Mouse (Mus musculus) CH12.LX (cell line): ENCODE results near the gene Taok1. TPM values are rescaled to one million over a fixed set of nuclear protein-coding genes. Genes with fewer than 3 reads are reported as not detected.
A peak's percentile ranks its signal among the peaks of the same experiment; 100 is the strongest.

Experiments used
- DNase-seq: peaks from one replicate; pipeline ENCODE4 v3.0.0-alpha.2; 2013; ENCODE audit errors: extremely low read depth
- H3K27ac ChIP-seq: 2 replicates; pipeline ENCODE4 v1.5.1; 2012; ENCODE audit warnings: low read depth, mild to moderate bottlenecking, control low read depth, moderate library complexity; ENCODE audit not compliant: insufficient read depth
- H3K27me3 ChIP-seq: replicated peaks from 2 replicates; pipeline ENCODE3; 2012; ENCODE audit warnings: inconsistent platforms
- H3K36me3 ChIP-seq, 2 experiments: replicated peaks in 1 of 2; 2 replicates each; pipeline versions ENCODE3 to v1.6.1; 2012; ENCODE audit warnings: inconsistent platforms in 1 of 2, low read length in 1 of 2, mild to moderate bottlenecking in 1 of 2, mixed read lengths in 1 of 2, moderate library complexity in 1 of 2; ENCODE audit not compliant: control insufficient read depth in 1 of 2, insufficient read depth in 1 of 2
- H3K4me1 ChIP-seq, 2 experiments: 2 replicates each; pipeline ENCODE4 v1.6.1; 2012; ENCODE audit warnings: inconsistent platforms in 1 of 2, moderate library complexity in 1 of 2; ENCODE audit not compliant: insufficient read depth in 2 of 2, control insufficient read depth in 1 of 2
- H3K4me2 ChIP-seq: 2 replicates; pipeline ENCODE4 v1.6.1; 2012; ENCODE audit warnings: low read depth, mild to moderate bottlenecking, control low read depth; ENCODE audit not compliant: poor library complexity, insufficient read depth, severe bottlenecking
- H3K4me3 ChIP-seq, 3 experiments: fragments of 150-350 bp in 1 of 3; sonication (generic) in 1 of 3; replicated peaks in 1 of 3; 2 replicates each; pipeline versions ENCODE3 to v1.5.1; 2011 to 2012; ENCODE audit warnings: low read depth in 2 of 3, low read length in 2 of 3, mild to moderate bottlenecking in 2 of 3, moderate library complexity in 2 of 3, control low read depth in 1 of 3, improper control_type of control experiment in 1 of 3, inconsistent platforms in 1 of 3, mixed read lengths in 1 of 3; ENCODE audit not compliant: poor library complexity in 1 of 3
- H3K79me2 ChIP-seq: replicated peaks from 2 replicates; pipeline ENCODE4 v1.6.1; 2012; ENCODE audit warnings: mild to moderate bottlenecking, moderate library complexity; ENCODE audit not compliant: control insufficient read depth, poor library complexity, insufficient read depth, severe bottlenecking; ENCODE audit errors: extremely low read depth
- H3K9ac ChIP-seq: 2 replicates; pipeline ENCODE4 v1.6.1; 2012; ENCODE audit warnings: low read depth, mild to moderate bottlenecking, control low read depth, moderate library complexity; ENCODE audit not compliant: insufficient read depth
- H3K9me3 ChIP-seq: replicated peaks from 2 replicates; pipeline ENCODE3; 2012; ENCODE audit warnings: low read length, inconsistent platforms, mixed read lengths
- CHD1 ChIP-seq: IDR thresholded peaks from 2 replicates; pipeline ENCODE4 v1.6.1; 2012; ENCODE audit warnings: low read depth, low read length, improper control_type of control experiment, inconsistent platforms
- ETS1 ChIP-seq: conservative IDR thresholded peaks from 2 replicates; pipeline ENCODE4 v1.6.1; 2012; ENCODE audit warnings: low read depth, mild to moderate bottlenecking, inconsistent platforms, low read length, improper control_type of control experiment, moderate library complexity
- GABPA ChIP-seq: IDR thresholded peaks from 2 replicates; pipeline ENCODE4 v1.6.1; 2012; ENCODE audit warnings: low read depth, low read length, improper control_type of control experiment, inconsistent platforms; ENCODE audit not compliant: insufficient replicate concordance
- IRF4 ChIP-seq: IDR thresholded peaks from 2 replicates; pipeline ENCODE4 v1.6.1; 2014; ENCODE audit warnings: low read depth, mild to moderate bottlenecking, inconsistent platforms, low read length, improper control_type of control experiment
- JUN ChIP-seq: IDR thresholded peaks from 2 replicates; pipeline ENCODE4 v1.6.1; 2011; ENCODE audit warnings: low read depth, mild to moderate bottlenecking, low read length, improper control_type of control experiment, moderate library complexity; ENCODE audit not compliant: insufficient read depth
- JUND ChIP-seq: conservative IDR thresholded peaks from 2 replicates; pipeline ENCODE4 v1.6.1; 2011; ENCODE audit warnings: low read depth, low read length, improper control_type of control experiment
- MXI1 ChIP-seq: IDR thresholded peaks from 2 replicates; pipeline ENCODE4 v1.6.1; 2011; ENCODE audit warnings: mild to moderate bottlenecking, low read depth, low read length, improper control_type of control experiment
- MYC ChIP-seq: IDR thresholded peaks from 2 replicates; pipeline ENCODE4 v1.6.1; 2011; ENCODE audit warnings: low read depth, mild to moderate bottlenecking, improper control_type of control experiment, low read length
- NRF1 ChIP-seq: IDR thresholded peaks from 2 replicates; pipeline ENCODE4 v1.6.1; 2014; ENCODE audit warnings: low read depth, mild to moderate bottlenecking, inconsistent platforms, low read length, improper control_type of control experiment, moderate library complexity
- POLR2AphosphoS2 ChIP-seq: IDR thresholded peaks from 2 replicates; pipeline ENCODE4 v1.6.1; 2011; ENCODE audit warnings: low read depth, low read length, improper control_type of control experiment
- RCOR1 ChIP-seq: conservative IDR thresholded peaks from 2 replicates; pipeline ENCODE4 v1.6.1; 2012; ENCODE audit warnings: low read depth, mild to moderate bottlenecking, inconsistent platforms, low read length, improper control_type of control experiment
- SMC3 ChIP-seq: IDR thresholded peaks from 2 replicates; pipeline ENCODE4 v1.6.1; 2011; ENCODE audit warnings: low read depth, low read length, improper control_type of control experiment
- TCF12 ChIP-seq: IDR thresholded peaks from 2 replicates; pipeline ENCODE4 v1.6.1; 2014; ENCODE audit warnings: low read depth, mild to moderate bottlenecking, inconsistent platforms, low read length, improper control_type of control experiment
- ZNF384 ChIP-seq: IDR thresholded peaks from 2 replicates; pipeline ENCODE4 v1.6.1; 2012; ENCODE audit warnings: low read depth, low read length, improper control_type of control experiment, inconsistent platforms
- dilution Hi-C: fragments of 300-500 bp; cut with MboI; formaldehyde crosslinking; loops from 2 replicates; pipeline ENCODE4 v1.14.3; 2020; ENCODE audit warnings: low sequenced_read_pairs; ENCODE audit not compliant: extremely low pct_unique_long_range_greater_than_20kb, extremely low pct_ligation_motif_present
- in situ Hi-C: fragments of 300-500 bp; cut with MboI; formaldehyde crosslinking; loops from 3 replicates; pipeline ENCODE4 v1.14.3; 2019; ENCODE audit warnings: low sequenced_read_pairs, low pct_ligation_motif_present, low pct_unique_long_range_greater_than_20kb, mixed read lengths
- polyA plus RNA-seq: library from polyadenylated mRNA; unstranded; fragments of >175 nt; gene quantifications from 2 replicates; pipeline ENCODE4 v1.2.1, GENCODE M21; 2012; ENCODE audit warnings: low read depth; ENCODE audit not compliant: insufficient read length
- total RNA-seq, 2 experiments: library from RNA; depleted of rRNA; stranded (reverse); fragments of 300-350 nt in 1 of 2; fragments of >200 nt in 1 of 2; gene quantifications; 2 replicates each; pipeline ENCODE4 v1.2.3; 2012 to 2014

Gene Taok1
- total and polyA plus RNA-seq, 3 experiments: 8.9 to 13.7 (median 11.6) TPM

DNA sequence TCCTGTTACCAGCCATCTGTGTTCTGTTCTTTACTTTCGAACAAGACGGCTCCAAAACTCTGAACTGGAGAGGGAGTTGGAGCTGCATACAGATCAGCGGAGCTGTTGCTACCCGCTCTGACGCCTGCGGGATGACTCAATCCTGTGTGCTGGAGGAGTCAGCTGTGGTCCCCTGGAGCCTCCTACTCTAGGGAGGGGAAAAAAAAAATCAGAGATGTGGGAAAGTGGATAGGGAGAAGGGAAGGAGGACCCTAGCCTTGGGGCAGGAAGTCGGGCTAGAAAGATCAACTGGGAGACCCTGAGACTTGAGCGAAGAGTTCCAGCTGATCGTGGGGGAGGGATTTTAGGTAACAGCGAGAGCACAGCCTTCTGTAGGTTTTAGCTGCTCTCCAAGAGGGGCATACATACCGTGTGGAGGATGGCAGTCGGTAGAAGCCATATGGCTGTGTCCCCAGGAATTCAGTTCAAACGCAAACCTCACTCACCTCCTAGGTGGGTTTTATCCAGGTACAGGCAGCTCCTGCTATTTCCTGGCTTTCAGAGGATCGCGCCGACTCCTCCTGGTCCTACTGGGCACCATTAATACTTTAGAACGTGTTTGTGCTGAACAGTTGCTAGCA, 16.9 kb upstream of the Taok1 start:
- dilution Hi-C loops (no loop called here), in situ Hi-C loops (loop anchor here (5.0 to 25.0 kb wide), 2 partner anchors 127 to 512 kb away; no protein-coding TSS in a partner anchor)
- H3K4me2 ChIP-seq: no peak overlapping the region
- peaks cover 0 to 15% of the 10 kb centered on the region in 2 experiments; a peak in 2 of 4 replicates for H3K4me1 ChIP-seq
- H3K36me3 ChIP-seq: no peaks in the 10 kb centered on the region
- no peak overlapping the region for H3K27ac ChIP-seq
- no peaks in the 10 kb centered on the region for H3K27me3 ChIP-seq
- H3K9me3 ChIP-seq: no peaks in the 10 kb centered on the region
- no peak overlapping the region for H3K4me3 ChIP-seq
- H3K79me2 ChIP-seq: no peaks in the 10 kb centered on the region
- no peak overlapping the region for H3K9ac ChIP-seq
- TF ChIP-seq MXI1: no peak
- no peak for TF ChIP-seq JUND
- TF ChIP-seq CHD1: no peak
- TF ChIP-seq IRF4: no peak
- TF ChIP-seq TCF12: no peak
- TF ChIP-seq MYC: no peak
- TF ChIP-seq JUN: no peak
- no peak for DNase-seq

DNA sequence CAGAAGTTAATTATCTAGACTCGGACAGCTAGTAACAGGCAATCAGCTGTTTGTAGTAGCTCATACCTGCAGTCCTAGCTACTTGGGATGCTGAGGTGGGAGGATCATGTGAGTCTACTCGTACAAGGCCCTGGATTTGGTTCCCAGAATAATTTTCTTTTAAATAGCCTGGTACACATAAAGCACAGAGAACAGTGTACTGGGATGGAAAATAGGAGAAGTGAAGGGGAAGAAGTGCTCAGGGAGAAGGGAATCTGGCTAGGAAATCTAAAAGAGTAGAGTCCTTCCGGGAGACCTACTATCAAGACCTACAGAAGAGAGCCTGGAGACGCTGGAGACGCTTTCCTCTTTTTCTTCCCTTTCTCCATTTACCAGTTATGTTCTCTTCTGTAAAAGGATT, 16.4 kb upstream of the Taok1 start:
- Histone ChIP-seq H3K4me1 (peaks cover 0 to 13% of the 10 kb centered on the region in 2 experiments; a peak in 2 of 4 replicates), H3K4me2 (no peak overlapping the region), H3K9ac (no peak overlapping the region), H3K27ac (no peak overlapping the region), H3K9me3 (no peaks in the 10 kb centered on the region), H3K4me3 (no peak overlapping the region), H3K36me3 (no peaks in the 10 kb centered on the region), H3K79me2 (no peaks in the 10 kb centered on the region), H3K27me3 (no peaks in the 10 kb centered on the region)
- TF ChIP-seq NRF1 (no peak), SMC3 (no peak), POLR2AphosphoS2 (no peak)
- no peak for DNase-seq
- dilution Hi-C loops: no loop called here
- in situ Hi-C loops: loop anchor here (5.0 kb wide), 1 partner anchor 127 kb away; no protein-coding TSS in a partner anchor

DNA sequence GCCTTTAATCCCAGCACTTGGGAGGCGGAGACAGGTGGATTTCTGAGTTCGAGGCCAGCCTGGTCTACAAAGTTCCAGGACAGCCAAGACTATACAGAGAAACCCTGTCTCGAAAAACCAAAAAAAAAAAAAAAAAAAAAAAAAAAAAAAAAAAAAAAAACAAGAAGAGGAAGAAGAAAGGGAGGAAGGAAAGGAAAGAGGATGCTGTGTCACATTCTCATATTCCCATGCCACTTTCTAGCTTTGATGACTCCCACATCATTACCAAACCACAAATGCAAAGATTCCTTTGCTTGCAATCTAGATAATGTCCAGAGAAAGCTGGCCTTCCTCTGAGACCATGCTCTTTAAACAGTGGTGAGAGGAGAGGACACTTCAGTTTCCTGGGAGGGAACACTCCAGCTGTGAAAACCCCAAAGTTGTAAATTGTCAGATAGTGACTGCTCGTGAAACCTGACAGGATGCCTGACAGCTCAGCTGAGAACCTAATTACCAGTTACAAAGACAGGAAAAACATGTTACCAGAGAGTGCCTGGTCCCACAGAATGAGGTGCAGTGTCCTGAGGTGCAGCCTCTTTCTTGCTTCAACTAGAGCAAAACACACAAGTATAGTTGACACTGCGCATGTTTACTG, 14.4 kb upstream of the Taok1 start:
- no peaks in the 10 kb centered on the region for H3K27me3 ChIP-seq
- H3K4me2 ChIP-seq: no peak overlapping the region
- no peaks in the 10 kb centered on the region for H3K79me2 ChIP-seq
- no peak overlapping the region for H3K9ac ChIP-seq
- peaks cover 0 to 5% of the 10 kb centered on the region in 2 experiments; a peak in 2 of 4 replicates for H3K4me1 ChIP-seq
- H3K9me3 ChIP-seq: no peaks in the 10 kb centered on the region
- no peak for DNase-seq
- no peak overlapping the region for H3K4me3 ChIP-seq
- H3K36me3 ChIP-seq: no peaks in the 10 kb centered on the region
- no peak overlapping the region for H3K27ac ChIP-seq
- in situ Hi-C loops: loop anchor here (5.0 kb wide), 1 partner anchor 125 kb away; no protein-coding TSS in a partner anchor
- dilution Hi-C loops: no loop called here
- TF ChIP-seq POLR2AphosphoS2 (no peak), ZNF384 (peak; percentile 71), JUND (no peak), GABPA (no peak), ETS1 (no peak), RCOR1 (no peak)
- TF ChIP-seq, all 38 proteins: peak for 1
